Mouse (Mus musculus): ENCODE results near the gene Carnmt1.

- TF ChIP-seq CTCF (IDR thresholded peaks at IDR 0.05; ENCODE audit: insufficient read depth, low read depth, low read length) (no peak), POLR2A (IDR thresholded peaks at IDR 0.05; ENCODE audit: insufficient read depth, low read depth, low read length) (no peak; the same call in 1 of the 2 replicates)
These were observed 38.8 kb upstream of the Carnmt1 start, which contains the start of the genes Ostf1 and Nmrk1 for GRCm38 (mm10) chr19:18631644-18632219.
